Mouse (Mus musculus) midbrain, embryonic 14.5 days (tissue): ENCODE measurements at regions not wholly inside any gene's neighbourhood (a gene's known extent, or its start where the extent isn't known, plus 50 kb on each side); places are given as distances from the start of the nearest gene placed in this dataset.

Source experiments
- ATAC-seq: fragments of 200-750 bp; cut with Nextera tagmentation; 2 replicates; pipeline ENCODE4 v1.8.0; 2017; ENCODE audit warnings: moderate number of reproducible peaks, moderate library complexity; ENCODE audit not compliant: low FRiP score, low TSS enrichment
- DNase-seq: peaks from one replicate; pipeline ENCODE4 v3.0.0-alpha.2; 2015
- H3K27ac ChIP-seq: fragments of 300-500 bp; sonication (generic); replicated peaks from 2 replicates; pipeline ENCODE4 v1.5.1; 2014; ENCODE audit warnings: mild to moderate bottlenecking, low read depth, low read length, moderate library complexity
- H3K27me3 ChIP-seq: fragments of 300-500 bp; sonication (generic); 2 replicates; pipeline ENCODE4 v1.6.1; 2014; ENCODE audit warnings: low read length, control low read depth, mixed read lengths; ENCODE audit not compliant: control insufficient read depth, insufficient read depth
- H3K36me3 ChIP-seq: fragments of 300-500 bp; sonication (generic); 2 replicates; pipeline ENCODE4 v1.6.1; 2014; ENCODE audit warnings: low read length, control low read depth; ENCODE audit not compliant: control insufficient read depth, insufficient read depth
- H3K4me1 ChIP-seq: fragments of 300-500 bp; sonication (generic); 2 replicates; pipeline ENCODE4 v1.6.1; 2014; ENCODE audit warnings: mild to moderate bottlenecking, antibody characterized with exemption, low read length, control low read depth; ENCODE audit not compliant: control insufficient read depth, insufficient read depth
- H3K4me2 ChIP-seq: fragments of 300-500 bp; sonication (generic); 2 replicates; pipeline ENCODE4 v1.6.1; 2014; ENCODE audit warnings: mild to moderate bottlenecking, low read length, moderate library complexity
- H3K4me3 ChIP-seq: fragments of 300-500 bp; sonication (generic); replicated peaks from 2 replicates; pipeline ENCODE4 v1.5.1; 2014; ENCODE audit warnings: low read depth, low read length
- H3K9ac ChIP-seq: fragments of 300-500 bp; sonication (generic); replicated peaks from 2 replicates; pipeline ENCODE4 v1.6.1; 2014; ENCODE audit warnings: mild to moderate bottlenecking, low read length, moderate library complexity
- H3K9me3 ChIP-seq: fragments of 300-500 bp; sonication (generic); 2 replicates; pipeline ENCODE4 v1.6.1; 2016; ENCODE audit warnings: low read length, control low read depth, mixed read lengths; ENCODE audit not compliant: control insufficient read depth
- WGBS: fragments of 180-500 bp; shearing (Covaris S2); extraction: QIAGEN DNeasy Blood & Tissue Kit; methylation state at CpG from one replicate; pipeline ENCODE4 v1.1.7; 2014; 5-methylcytosine and 5-hydroxymethylcytosine counted together

- Histone ChIP-seq H3K27ac (no peak overlapping the region), H3K4me1 (no peaks in the 10 kb centered on the region), H3K9ac (no peak overlapping the region), H3K9me3 (no peaks in the 10 kb centered on the region), H3K4me2 (no peak overlapping the region), H3K36me3 (no peaks in the 10 kb centered on the region), H3K27me3 (no peaks in the 10 kb centered on the region), H3K4me3 (no peak overlapping the region)
- ATAC-seq (no peak), DNase-seq (no peak)
- 58% methylated on average over 2 of the region's 2 CpGs for WGBS
Measured at GRCm38 (mm10) chrX:70931944-70932343, 118.1 kb upstream of the Mamld1 start.

- Histone ChIP-seq H3K4me2 (no peak overlapping the region), H3K9ac (no peak overlapping the region), H3K27ac (no peak overlapping the region), H3K4me3 (no peak overlapping the region), H3K36me3 (no peaks in the 10 kb centered on the region), H3K27me3 (no peaks in the 10 kb centered on the region), H3K4me1 (0 out of 2 replicates have a peak, but pooled peaks cover 3% of the 10 kb centered on the region), H3K9me3 (no peaks in the 10 kb centered on the region)
- DNase-seq (peak; percentile 5), ATAC-seq (no peak)
- WGBS: 47% methylated on average over 2 of the region's 2 CpGs
Measured at GRCm38 (mm10) chrX:70945382-70945781, 104.7 kb upstream of the Mamld1 start.

- Histone ChIP-seq H3K9ac (no peak overlapping the region), H3K27me3 (no peaks in the 10 kb centered on the region), H3K4me3 (no peak overlapping the region), H3K4me2 (no peak overlapping the region; the same call in 1 of the 2 replicates), H3K4me1 (0 out of 2 replicates have a peak, but pooled peaks cover 3% of the 10 kb centered on the region), H3K27ac (no peak overlapping the region), H3K9me3 (no peaks in the 10 kb centered on the region), H3K36me3 (no peaks in the 10 kb centered on the region)
- peak; percentile 59 for DNase-seq
- 28% methylated on average over 8 of the region's 8 CpGs for WGBS
- peak; percentile 67 for ATAC-seq
Measured at GRCm38 (mm10) chrX:70946052-70946451, 104.0 kb upstream of the Mamld1 start.

- WGBS: 82% methylated on average over 3 of the region's 3 CpGs
- no peak for ATAC-seq
- H3K36me3 ChIP-seq: no peaks in the 10 kb centered on the region
- H3K4me1 ChIP-seq: 0 out of 2 replicates have a peak, but pooled peaks cover 3% of the 10 kb centered on the region
- H3K27ac ChIP-seq: no peak overlapping the region
- no peak overlapping the region for H3K4me2 ChIP-seq
- H3K4me3 ChIP-seq: no peak overlapping the region
- no peaks in the 10 kb centered on the region for H3K9me3 ChIP-seq
- H3K27me3 ChIP-seq: no peaks in the 10 kb centered on the region
- no peak for DNase-seq
- H3K9ac ChIP-seq: no peak overlapping the region
Measured at GRCm38 (mm10) chrX:70949232-70949631, 100.8 kb upstream of the Mamld1 start.

GRCm38 (mm10) chrX:70953022-70953421, 97.0 kb upstream of the Mamld1 start:
- Histone ChIP-seq H3K9me3 (no peaks in the 10 kb centered on the region), H3K27ac (no peak overlapping the region), H3K27me3 (no peaks in the 10 kb centered on the region), H3K36me3 (no peaks in the 10 kb centered on the region), H3K4me3 (no peak overlapping the region), H3K9ac (no peak overlapping the region), H3K4me2 (no peak overlapping the region), H3K4me1 (no peaks in the 10 kb centered on the region)
- no peak for DNase-seq
- no peak for ATAC-seq
- WGBS: 76% methylated on average over 3 of the region's 3 CpGs
